Mouse (Mus musculus): ENCODE measurements around the gene Fem1a.

The Fem1a gene

GRCm38 (mm10) chr17:56256239-56256881 lies at the start of gene Fem1a:
TSS of gene Fem1a (plus strand) at chr17:56256810.
- in situ Hi-C loops (cut with MseI, MboI) = loop anchor here in 1 of 2 experiments (10.0 kb wide), 1 partner anchor 62 kb away; no protein-coding TSS in a partner anchor

DNA sequence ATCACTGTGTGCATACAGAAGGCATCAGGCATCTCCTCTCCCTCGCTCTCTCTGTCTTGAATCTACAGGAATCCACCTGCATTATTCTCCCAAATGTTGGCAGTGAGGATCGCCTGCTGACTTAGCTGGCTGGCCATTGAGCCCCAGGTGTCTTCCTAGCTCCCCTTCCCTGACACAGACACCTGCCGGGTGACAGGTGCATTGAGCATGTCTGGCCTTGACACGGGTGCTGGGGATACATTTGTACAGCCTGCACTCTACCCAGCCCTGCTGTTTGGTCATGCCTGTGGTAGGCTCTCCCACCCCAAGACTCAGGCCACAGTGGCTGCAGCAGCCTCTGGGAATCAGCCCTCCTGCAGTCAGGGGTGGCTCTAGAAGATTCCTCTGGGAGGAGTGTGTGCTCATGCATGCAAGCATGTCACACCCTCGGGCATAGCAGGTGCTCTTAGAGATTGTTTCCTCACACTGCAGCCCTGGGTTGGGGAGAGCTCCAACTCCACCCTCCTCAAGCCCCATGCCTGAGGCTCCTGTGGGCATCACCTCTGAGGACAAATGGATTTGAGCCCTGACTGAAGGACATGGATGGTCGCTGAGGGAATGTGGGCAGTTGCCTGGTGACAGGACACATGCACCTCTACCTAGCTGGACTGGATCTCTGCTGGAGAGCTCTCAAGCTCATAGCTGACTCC lies 49.5 kb upstream of the Fem1a start:
- in situ Hi-C loops (cut with MseI, MboI) = no loop called here

- in situ Hi-C loops (cut with MseI, MboI) = no loop called here
Measured at GRCm38 (mm10) chr17:56207963-56208530, 48.6 kb upstream of the Fem1a start.

- in situ Hi-C loops (cut with MseI, MboI) = no loop called here
Measured at GRCm38 (mm10) chr17:56208821-56209220, 47.8 kb upstream of the Fem1a start.

GRCm38 (mm10) chr17:56211090-56211489 lies 45.5 kb upstream of the Fem1a start:
- in situ Hi-C loops (cut with MseI, MboI) = no loop called here

DNA sequence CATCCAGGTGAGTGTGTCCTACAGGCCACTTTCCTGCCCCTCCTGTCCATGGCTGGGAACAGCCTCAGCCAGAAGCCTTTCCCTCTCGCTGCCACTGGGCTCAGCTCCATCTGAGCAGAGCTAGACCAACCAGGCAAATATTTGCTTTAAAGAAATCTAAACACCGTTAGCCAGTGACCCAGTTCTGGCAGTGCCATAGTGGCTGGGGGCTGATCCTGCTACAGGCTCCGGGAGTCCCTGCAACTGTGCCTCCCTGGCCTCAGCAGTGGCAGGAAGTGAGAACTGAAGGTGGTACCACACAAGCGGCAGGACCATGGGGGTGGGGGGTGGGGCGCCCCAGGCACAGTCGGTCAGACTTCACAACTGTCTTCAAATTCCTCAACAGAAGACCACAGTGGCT lies 43.9 kb upstream of the Fem1a start:
- in situ Hi-C loops (cut with MseI, MboI) = no loop called here

GRCm38 (mm10) chr17:56214229-56214628 lies 42.4 kb upstream of the Fem1a start:
- in situ Hi-C loops (cut with MseI, MboI) = no loop called here

DNA sequence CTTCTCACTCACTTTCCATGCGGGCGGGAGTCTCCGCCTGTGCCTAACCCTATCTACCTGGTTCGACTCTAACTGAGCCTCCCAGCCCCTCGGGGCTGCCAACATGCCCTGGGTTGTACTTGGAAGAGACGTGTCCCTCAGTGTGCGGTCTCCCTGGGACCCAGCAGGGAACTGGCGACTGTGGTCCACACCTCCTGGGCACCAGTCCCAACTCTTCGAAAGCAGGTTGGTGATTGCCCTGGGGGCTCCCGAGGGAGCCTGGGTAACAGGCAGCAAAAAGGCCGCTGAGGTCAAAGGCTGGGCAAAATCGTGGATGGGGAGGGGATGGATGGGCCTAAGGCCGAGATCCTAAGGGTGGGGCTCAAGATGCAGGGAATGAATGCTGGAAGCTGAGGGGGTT lies 38.9 kb upstream of the Fem1a start:
- in situ Hi-C loops (cut with MseI, MboI) = no loop called here

- in situ Hi-C loops (cut with MseI, MboI) = no loop called here
Measured at GRCm38 (mm10) chr17:56218377-56219191, 38.0 kb upstream of the Fem1a start, which contains the start of gene Dpp9. TSS of gene Dpp9 (minus strand) at chr17:56218905.

DNA sequence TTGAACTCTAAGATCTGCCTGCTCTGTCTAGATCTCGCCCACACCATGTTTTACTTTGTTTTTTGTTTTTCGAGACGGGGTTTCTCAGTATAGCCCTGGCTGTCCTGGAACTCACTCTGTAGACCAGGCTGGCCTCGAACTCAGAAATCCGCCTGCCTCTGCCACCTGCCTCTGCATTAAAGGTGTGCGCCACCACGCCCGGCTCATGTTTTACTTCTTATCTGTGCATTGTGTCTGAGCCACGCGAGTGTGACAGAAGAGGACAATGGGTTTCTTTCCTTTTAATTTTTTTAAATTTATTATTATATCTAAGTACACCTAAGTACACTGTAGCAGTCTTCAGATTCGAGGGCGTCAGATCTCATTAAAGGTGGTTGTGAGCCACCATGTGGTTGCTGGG lies 37.4 kb upstream of the Fem1a start:
- in situ Hi-C loops (cut with MseI, MboI) = no loop called here

- in situ Hi-C loops (cut with MseI, MboI) = no loop called here
Measured at GRCm38 (mm10) chr17:56219805-56220204, 36.8 kb upstream of the Fem1a start.

GRCm38 (mm10) chr17:56224916-56225315 lies 31.7 kb upstream of the Fem1a start:
- in situ Hi-C loops (cut with MseI, MboI) = no loop called here

DNA sequence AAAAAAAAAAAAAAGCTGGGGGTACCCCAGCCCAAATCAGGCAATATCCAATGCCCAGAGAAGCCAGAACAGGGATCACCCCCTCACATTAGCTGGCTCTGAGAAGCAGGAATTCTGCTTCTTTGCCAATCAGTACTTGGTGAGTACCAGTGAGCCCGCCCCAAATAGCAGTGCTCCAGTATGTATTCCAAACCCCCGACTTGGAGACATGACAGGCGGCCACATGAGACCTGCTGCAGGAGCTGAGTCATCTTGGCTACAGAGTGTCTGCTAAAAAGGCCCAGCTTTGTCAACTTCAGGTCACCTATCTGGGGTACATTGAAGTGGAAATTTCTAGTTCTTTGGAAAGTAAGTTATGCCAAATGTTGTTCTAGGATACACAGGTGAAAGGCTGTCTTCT lies 30.0 kb upstream of the Fem1a start:
- in situ Hi-C loops (cut with MseI, MboI) = no loop called here

DNA sequence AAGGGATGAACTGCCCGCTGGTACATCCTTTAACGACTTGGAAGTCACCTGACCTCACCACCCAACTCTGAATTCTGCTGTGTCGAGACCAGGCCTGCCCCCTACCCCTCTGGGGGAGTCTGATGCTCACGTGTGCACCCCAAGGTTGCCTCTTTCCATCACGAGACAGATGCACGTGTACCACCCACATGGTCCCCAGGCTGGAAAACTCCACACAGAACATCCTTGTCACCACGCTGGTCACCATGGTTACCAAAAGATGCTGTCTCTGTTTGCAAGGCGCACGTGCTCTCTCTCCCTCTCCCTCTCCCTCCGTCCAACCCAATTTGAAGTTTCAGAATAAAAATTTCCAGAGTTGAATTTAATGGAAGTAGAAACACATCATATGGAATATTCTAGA lies 26.7 kb upstream of the Fem1a start:
- in situ Hi-C loops (cut with MseI, MboI) = no loop called here

GRCm38 (mm10) chr17:56233389-56233788 lies 23.2 kb upstream of the Fem1a start:
- in situ Hi-C loops (cut with MseI, MboI) = no loop called here

GRCm38 (mm10) chr17:56233818-56234469 lies 22.7 kb upstream of the Fem1a start:
- in situ Hi-C loops (cut with MseI, MboI) = no loop called here

DNA sequence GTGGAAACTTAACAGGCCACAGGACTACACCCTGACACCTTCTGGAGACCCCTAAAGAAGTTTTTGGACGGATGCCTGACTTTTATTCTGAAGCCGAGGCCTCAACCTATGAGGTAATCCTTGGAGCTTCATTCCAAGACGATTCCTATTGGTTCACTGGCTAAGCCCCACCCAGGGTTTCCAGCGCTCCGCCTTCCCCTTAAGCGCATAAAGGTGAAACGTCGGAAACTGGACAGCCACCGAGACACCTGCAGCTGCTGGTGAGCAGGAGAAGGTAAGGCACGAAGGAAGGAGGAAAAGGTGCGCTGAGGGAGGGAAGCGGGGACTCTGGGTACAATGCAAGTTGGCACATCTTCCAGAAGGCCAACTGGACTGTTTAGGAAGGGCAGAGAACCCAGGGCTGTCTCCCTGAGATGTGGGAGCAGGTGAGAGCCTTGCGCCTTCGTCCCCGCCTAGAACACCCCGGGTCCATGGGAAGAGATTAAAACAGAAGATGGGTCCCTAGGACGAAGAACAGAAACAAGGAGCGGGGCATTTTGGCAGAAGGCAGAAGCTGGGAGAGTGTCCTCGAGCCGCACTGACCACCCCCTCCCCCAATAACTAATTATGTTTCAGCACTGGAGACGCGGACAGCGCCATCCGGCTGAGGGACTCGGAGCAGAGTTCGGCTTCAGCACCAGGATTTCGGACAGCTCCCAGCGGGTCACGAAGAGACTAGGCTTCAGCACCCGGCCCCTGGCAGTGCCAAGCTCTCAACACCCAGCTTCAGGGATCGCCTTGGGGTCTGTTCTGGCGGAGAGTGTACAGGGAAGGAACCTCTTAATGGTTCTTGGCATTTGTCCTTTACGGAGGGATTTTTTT lies 14.8 kb upstream of the Fem1a start:
- in situ Hi-C loops (cut with MseI, MboI) = no loop called here

GRCm38 (mm10) chr17:56245608-56246007 lies 11.0 kb upstream of the Fem1a start:
- in situ Hi-C loops (cut with MseI, MboI) = no loop called here

DNA sequence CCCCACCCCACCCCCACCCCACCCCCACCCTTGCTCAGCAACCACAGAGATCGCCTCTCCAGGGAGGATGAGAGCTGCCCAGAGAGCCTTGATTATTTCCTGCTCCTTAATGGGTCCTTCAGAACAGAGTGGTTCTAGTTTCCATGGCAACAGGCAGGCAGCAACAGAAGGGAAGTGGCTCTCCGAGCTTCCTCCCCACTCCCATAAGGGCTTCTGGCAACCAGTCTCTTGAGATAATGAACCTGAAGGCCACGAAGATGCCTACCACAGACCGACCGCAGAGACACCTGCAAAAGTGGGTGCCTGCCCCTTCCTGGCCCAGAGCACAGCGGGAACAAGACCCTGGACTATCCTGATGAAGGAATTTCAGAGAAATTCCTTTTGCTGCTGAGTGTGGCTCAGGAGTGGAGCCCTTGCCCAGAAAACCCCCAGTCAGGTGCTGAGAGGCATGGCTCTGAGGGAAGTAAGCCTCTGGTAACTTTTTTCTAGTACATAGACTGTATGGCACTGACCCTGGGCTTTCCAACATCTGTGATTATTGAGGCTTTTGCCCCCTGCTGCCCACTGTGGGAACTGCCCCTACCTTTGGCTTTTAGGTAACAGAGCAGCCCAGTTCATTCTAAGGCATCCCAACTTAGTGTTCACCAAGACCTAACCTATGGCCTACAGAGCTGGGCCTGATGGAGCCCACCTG lies 5.3 kb upstream of the Fem1a start:
- in situ Hi-C loops (cut with MseI, MboI) = loop anchor here in 1 of 2 experiments (10.0 kb wide), 1 partner anchor 56 kb away; no protein-coding TSS in a partner anchor

GRCm38 (mm10) chr17:56254695-56255094 lies 1.9 kb upstream of the Fem1a start:
- in situ Hi-C loops (cut with MseI, MboI) = loop anchor here in 1 of 2 experiments (10.0 kb wide), 1 partner anchor 60 kb away; no protein-coding TSS in a partner anchor
